Mouse (Mus musculus) layer of hippocampus, adult 11-12 months (tissue): Measurements from ENCODE around the gene Asic2.

Source experiments
- DNase-seq: peaks from one replicate; pipeline ENCODE4 v3.0.0; 2022; ENCODE audit warnings: low spot score

Asic2 gene

GRCm38 (mm10) chr11:81968401-81968881 lies at the start of gene Asic2:
TSS of gene Asic2 (minus strand) at chr11:81968457.
- DNase-seq: peak; percentile 37

- DNase-seq: no peak
Observed at GRCm38 (mm10) chr11:82016181-82016780, 48.0 kb upstream of the Asic2 start.

- DNase-seq: no peak
Observed at GRCm38 (mm10) chr11:82015066-82015465, 46.8 kb upstream of the Asic2 start.

GRCm38 (mm10) chr11:82013756-82014155 lies 45.5 kb upstream of the Asic2 start:
- no peak for DNase-seq

GRCm38 (mm10) chr11:82011411-82012193 lies 43.3 kb upstream of the Asic2 start:
- no peak for DNase-seq

GRCm38 (mm10) chr11:82010115-82010514 lies 41.9 kb upstream of the Asic2 start:
- DNase-seq: no peak

- DNase-seq: peak; percentile 36
Observed at GRCm38 (mm10) chr11:82006796-82007423, 38.7 kb upstream of the Asic2 start.

- DNase-seq: no peak
Observed at GRCm38 (mm10) chr11:82004810-82005209, 36.6 kb upstream of the Asic2 start.

- no peak for DNase-seq
Observed at GRCm38 (mm10) chr11:82000581-82000980, 32.3 kb upstream of the Asic2 start.

GRCm38 (mm10) chr11:81999469-81999868 lies 31.2 kb upstream of the Asic2 start:
- DNase-seq: no peak

- DNase-seq: no peak
Observed at GRCm38 (mm10) chr11:81998646-81999045, 30.4 kb upstream of the Asic2 start.

- DNase-seq: no peak
Observed at GRCm38 (mm10) chr11:81997085-81997484, 28.8 kb upstream of the Asic2 start.

- DNase-seq: peak; percentile 87
Observed at GRCm38 (mm10) chr11:81996172-81996841, 28.1 kb upstream of the Asic2 start.

GRCm38 (mm10) chr11:81983146-81983545 lies 14.9 kb upstream of the Asic2 start:
- DNase-seq: peak; percentile 69

- no peak for DNase-seq
Observed at GRCm38 (mm10) chr11:81982191-81982590, 13.9 kb upstream of the Asic2 start.

- peak; percentile 32 for DNase-seq
Observed at GRCm38 (mm10) chr11:81974577-81974976, 6.3 kb upstream of the Asic2 start.

- DNase-seq: no peak
Observed at GRCm38 (mm10) chr11:81973699-81974098, 5.4 kb upstream of the Asic2 start.

- no peak for DNase-seq
Observed at GRCm38 (mm10) chr11:81972044-81972443, 3.8 kb upstream of the Asic2 start.

GRCm38 (mm10) chr11:81966626-81967289 lies 1.5 kb downstream of the Asic2 start:
- DNase-seq: no peak

GRCm38 (mm10) chr11:81965653-81966625 lies 2.3 kb downstream of the Asic2 start:
- no peak for DNase-seq

GRCm38 (mm10) chr11:81964561-81964960 lies 3.7 kb downstream of the Asic2 start:
- no peak for DNase-seq
